Mouse (Mus musculus) adrenal gland, postnatal 4 days (tissue): ENCODE measurements around the gene Slc12a4. TPM values are rescaled to one million over a fixed set of nuclear protein-coding genes. Genes with fewer than 3 reads are reported as not detected.
"Not testable (repeated sequence)": the region's sequence is repeated elsewhere in the genome, so short reads cannot be mapped to it uniquely, and the experiment has no call there.

Source experiments
- DNase-seq, 2 experiments: peaks; one replicate each; pipeline ENCODE4 v3.0.0; 2021 to 2022; ENCODE audit warnings: low spot score in 2 of 2, mixed read lengths in 2 of 2
- long read RNA-seq, 2 experiments: library from polyadenylated mRNA; stranded (forward); transcript quantifications; one replicate each; pipeline ENCODE4 v2.0.0; 2021
- total RNA-seq, 2 experiments: library from RNA; stranded (reverse); gene quantifications; 2 replicates each; pipeline ENCODE4 v1.2.3; 2021

The Slc12a4 gene
- 10 to 100 TPM; 30.9 to 40.2 TPM for total RNA-seq
- long read RNA-seq, experiment 1, transcript Slc12a4-202 (24 exons, 3,755 nt): major isoform, 26 of 43 reads
- long read RNA-seq, experiment 1, partial matches to known transcripts: 8 of 43 reads
- long read RNA-seq, experiment 1, other reads (novel, unspliced or antisense): 9 of 43 reads
- long read RNA-seq, experiment 2, transcript Slc12a4-202 (24 exons, 3,755 nt): major isoform, 30 of 47 reads
- long read RNA-seq, experiment 2, partial matches to known transcripts: 10 of 47 reads
- long read RNA-seq, experiment 2, other reads (novel, unspliced or antisense): 7 of 47 reads

GRCm38 (mm10) chr8:105965905-105966341 is at the start of gene Slc12a4:
Gene Slc12a4, minus strand, starts transcription at chr8:105966097.
- peak; percentile 66 to 75 for DNase-seq

- not testable (repeated sequence) for DNase-seq
These were observed 46.3 kb upstream of the Slc12a4 start for GRCm38 (mm10) chr8:106012203-106012602.

GRCm38 (mm10) chr8:106011643-106011986 is 45.7 kb upstream of the Slc12a4 start, which contains the start of gene Ddx28:
Gene Ddx28, minus strand, starts transcription at chr8:106011882.
- DNase-seq: no peak

GRCm38 (mm10) chr8:106010748-106011642 is 45.1 kb upstream of the Slc12a4 start:
- peak; percentile 79 to 86 for DNase-seq

GRCm38 (mm10) chr8:106007891-106008290 is 42.0 kb upstream of the Slc12a4 start:
- not testable (repeated sequence) for DNase-seq

- no peak for DNase-seq
These were observed 41.2 kb upstream of the Slc12a4 start for GRCm38 (mm10) chr8:106007135-106007534.

- no peak for DNase-seq
These were observed 40.5 kb upstream of the Slc12a4 start for GRCm38 (mm10) chr8:106006413-106006812.

GRCm38 (mm10) chr8:106005875-106006274 is 40.0 kb upstream of the Slc12a4 start, which contains the start of gene Dpep2nb:
Gene Dpep2nb, minus strand, starts transcription at chr8:106005975.
- DNase-seq: no peak

- DNase-seq: no peak
These were observed 38.8 kb upstream of the Slc12a4 start for GRCm38 (mm10) chr8:106004538-106005207.

- DNase-seq: no peak
These were observed 36.0 kb upstream of the Slc12a4 start for GRCm38 (mm10) chr8:106001908-106002307.

GRCm38 (mm10) chr8:105998971-105999370 is 33.1 kb upstream of the Slc12a4 start:
- no peak for DNase-seq

- DNase-seq: no peak
These were observed 30.5 kb upstream of the Slc12a4 start for GRCm38 (mm10) chr8:105996359-105996758.

GRCm38 (mm10) chr8:105993226-105993625 is 27.3 kb upstream of the Slc12a4 start:
- DNase-seq: no peak

- no peak for DNase-seq
These were observed 26.6 kb upstream of the Slc12a4 start for GRCm38 (mm10) chr8:105992499-105992898.

GRCm38 (mm10) chr8:105991546-105991945 is 25.6 kb upstream of the Slc12a4 start:
- no peak for DNase-seq

- peak; percentile 60 to 78 for DNase-seq
These were observed 25.0 kb upstream of the Slc12a4 start, which contains the start of gene Dus2 for GRCm38 (mm10) chr8:105990856-105991387. Gene Dus2, plus strand, starts transcription at chr8:105991337.

- no peak for DNase-seq
These were observed 22.6 kb upstream of the Slc12a4 start for GRCm38 (mm10) chr8:105988546-105988945.

GRCm38 (mm10) chr8:105983406-105983805 is 17.5 kb upstream of the Slc12a4 start:
- not testable (repeated sequence) for DNase-seq

GRCm38 (mm10) chr8:105981146-105981545 is 15.2 kb upstream of the Slc12a4 start:
- no peak for DNase-seq

GRCm38 (mm10) chr8:105979325-105979724 is 13.4 kb upstream of the Slc12a4 start, which contains the start of gene Dpep3:
Gene Dpep3, minus strand, starts transcription at chr8:105979429.
- no peak for DNase-seq

GRCm38 (mm10) chr8:105975363-105975762 is 9.5 kb upstream of the Slc12a4 start:
- no peak for DNase-seq
